Mouse (Mus musculus) kidney, adult 9 months (tissue): ENCODE data around the gene Tgfbr1.
"Not testable (repeated sequence)": the region's sequence is repeated elsewhere in the genome, so short reads cannot be mapped to it uniquely, and the experiment has no call there.

ENCODE experiments used
- DNase-seq: peaks from one replicate; pipeline ENCODE4 v3.0.0; 2022

Tgfbr1 gene

DNA sequence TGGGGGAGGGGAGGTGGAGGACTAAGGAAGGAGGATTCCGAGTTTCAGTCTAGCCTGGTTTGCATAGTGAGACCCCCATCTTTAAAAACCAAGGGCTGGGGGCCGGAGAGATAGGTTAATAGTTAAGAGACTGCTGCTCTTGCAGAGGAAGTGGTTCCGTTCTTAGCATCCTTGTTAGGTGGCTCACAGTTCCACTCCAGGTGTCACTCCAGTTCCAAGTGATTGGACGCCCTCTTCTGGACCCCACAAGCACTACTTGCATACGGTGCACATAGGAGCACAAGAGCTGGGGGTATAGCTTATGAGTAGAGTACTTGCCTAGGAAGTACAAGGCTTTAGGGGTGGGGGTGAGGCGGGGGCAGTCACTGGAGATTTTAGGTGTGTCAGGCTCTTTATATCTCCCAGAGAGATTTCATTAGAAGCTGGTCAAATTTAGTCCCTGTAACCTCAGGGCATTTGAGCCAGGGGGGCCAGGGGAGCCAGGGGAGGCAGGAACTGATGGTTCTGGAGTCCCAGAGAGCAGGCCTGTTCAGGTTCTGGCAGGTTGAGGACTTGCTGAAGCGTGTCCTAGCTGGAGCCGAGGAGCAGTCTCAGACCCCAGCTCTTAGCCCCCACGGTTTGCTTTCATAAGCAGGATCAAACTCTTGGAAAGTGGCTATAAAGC is 1.5 kb upstream of the Tgfbr1 start:
- DNase-seq: peak; percentile 62

DNA sequence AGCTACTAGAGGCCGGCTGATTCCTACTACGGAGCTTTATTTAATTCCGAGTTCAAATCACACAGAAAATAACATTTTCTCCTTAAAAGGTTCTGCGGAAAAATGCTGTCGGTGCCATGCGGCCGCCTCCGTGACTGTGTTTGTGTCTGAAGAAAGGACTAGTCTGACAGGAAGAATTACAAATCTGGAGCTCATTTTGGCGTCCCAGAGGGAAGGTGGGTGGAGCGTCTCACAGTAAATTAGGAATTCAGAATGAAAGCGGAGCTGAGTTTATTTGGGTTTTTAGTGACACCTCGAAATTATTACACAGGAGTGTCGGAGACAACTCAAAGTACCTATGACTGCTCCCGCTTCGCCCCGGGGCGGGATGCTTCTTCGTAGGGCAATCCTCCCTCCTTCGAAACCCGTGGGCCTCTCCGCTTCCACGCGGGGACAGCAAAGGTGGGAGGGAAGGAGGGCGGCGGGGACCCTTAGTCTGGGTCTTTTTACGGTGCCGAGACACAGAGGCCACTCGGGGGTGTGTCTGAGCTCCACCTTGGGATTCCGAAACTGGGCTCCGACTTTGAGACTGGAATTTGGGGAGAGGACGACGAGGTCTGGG is 861 bp upstream of the Tgfbr1 start:
- DNase-seq: peak; percentile 63

DNA sequence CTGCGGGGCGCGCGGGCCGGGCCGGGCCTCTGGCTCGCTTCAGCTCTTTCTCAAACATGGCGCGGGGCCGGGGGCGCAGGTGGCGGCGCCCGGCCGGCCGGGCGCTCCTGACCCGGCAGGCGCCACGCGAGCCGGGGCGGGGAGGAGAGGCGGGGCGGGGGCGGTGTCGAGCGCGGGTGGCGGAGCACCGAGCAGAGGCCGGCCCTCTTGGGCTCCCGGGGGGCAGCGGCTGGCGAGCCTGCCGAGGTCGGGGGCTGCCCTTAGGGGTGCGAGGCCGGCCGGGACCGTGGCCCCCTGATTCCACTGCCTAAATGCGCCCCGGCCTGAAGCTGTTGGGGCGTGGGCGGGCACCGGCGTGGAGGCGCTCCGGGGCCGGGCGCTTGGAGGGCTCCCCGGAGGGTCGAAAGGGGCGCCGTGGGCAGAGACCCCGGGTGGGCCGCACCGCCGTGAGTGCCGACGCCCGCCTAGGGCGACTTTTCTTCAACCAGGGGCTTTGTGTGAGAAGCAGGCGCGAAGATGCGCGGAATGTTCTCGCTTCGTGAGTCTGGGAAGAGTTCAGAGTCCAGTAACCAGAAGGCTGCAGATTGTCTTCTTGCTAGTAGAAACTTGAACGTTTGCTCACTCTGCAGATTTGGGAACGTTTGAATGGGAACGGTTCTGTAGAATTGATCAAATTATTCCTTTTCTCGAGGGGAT is 542 bp downstream of the Tgfbr1 start:
- DNase-seq: peak; percentile 73

DNA sequence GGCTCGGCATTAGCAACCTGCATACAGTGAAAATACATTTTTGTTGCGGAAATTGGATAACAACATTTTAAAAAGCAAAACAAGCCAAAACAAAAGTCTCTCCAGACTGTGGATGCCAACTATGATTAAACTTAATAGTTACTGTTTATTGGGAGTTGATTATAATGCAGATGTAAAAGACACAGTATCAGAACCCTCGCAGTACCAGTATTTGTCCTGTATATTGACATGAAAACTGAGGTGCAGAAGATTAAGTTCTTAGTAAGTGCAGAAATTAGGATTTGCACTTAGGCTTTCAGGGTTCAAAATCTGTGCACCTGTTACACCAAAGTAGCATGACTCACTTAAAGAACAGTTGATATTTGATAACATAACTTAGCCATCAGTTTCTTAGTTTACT is 1.3 kb downstream of the Tgfbr1 start:
- no peak for DNase-seq

DNA sequence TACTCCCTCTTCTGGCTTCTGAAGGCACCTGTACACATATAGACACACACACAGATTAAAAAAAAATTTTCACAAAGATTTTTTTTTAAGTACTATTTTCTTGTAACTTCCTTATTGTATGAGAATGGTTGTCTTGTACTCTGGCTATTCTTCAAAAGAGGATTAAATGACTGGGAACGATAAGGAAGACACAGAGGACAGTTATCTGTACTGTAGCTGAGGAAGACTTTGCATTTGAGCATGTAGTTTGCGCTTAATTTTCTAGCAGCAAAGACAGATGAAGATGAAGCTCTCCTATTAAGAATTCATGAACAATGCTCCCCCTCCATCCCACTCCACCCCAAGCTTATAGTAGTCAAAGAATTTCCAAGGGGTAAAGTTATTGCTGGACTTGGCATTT is 9.6 kb downstream of the Tgfbr1 start:
- DNase-seq: no peak

DNA sequence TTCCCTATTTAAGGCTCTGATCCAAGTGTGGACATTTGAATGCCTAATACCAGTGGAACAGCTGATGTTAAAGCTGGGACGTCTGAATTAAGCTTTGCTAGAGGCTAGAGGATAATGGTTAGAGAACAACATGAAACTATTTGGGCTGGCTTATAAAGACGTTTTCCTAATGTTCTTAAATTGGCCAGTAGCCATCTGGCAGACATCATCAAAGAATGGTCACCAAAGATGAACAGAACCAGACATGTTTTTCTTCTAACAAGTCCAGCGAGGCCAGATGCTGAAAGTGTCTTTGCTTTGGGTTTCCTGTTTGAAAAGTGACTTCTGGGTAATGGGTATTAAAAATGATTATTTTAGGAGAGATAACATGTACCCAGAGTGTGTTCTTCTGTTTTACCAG is 10.1 kb downstream of the Tgfbr1 start:
- DNase-seq: peak; percentile 28

DNA sequence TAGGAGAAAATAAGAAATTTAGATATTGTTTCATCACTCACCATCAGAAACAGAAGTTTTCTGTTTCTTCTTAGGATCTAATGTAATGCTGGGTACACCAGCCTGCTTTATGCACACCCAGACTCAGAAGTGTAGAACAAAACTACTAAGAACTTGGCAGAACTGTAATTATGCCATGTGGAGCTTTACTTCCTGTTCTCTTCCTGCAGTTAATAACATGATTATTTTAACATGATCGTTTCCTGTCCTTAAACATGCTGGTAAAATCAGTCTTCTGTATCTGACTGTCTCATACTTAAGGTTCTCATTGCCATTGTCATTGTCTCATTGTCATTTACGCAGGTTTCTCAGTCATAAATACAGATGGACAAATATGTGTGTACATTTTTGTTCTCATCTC is 15.7 kb downstream of the Tgfbr1 start:
- DNase-seq: no peak

DNA sequence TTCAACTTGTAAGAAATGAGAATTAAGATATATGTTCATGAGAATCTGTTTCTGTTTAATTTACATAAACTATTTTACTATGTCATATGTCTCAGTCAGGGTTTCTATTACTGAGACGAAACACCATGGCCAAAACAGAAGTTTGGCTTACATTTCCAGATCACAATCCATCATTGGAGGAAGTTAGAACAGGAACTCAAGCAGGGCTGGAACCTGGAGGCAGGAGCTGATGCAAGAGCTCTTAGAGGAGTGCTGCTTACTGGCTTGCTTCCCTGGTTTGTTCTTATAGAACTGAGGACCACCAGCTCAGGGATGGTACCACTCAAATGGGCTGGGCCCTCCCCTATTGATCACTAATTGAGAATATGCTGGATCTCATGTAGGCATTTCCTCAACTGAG is 25.7 kb downstream of the Tgfbr1 start:
- no peak for DNase-seq

DNA sequence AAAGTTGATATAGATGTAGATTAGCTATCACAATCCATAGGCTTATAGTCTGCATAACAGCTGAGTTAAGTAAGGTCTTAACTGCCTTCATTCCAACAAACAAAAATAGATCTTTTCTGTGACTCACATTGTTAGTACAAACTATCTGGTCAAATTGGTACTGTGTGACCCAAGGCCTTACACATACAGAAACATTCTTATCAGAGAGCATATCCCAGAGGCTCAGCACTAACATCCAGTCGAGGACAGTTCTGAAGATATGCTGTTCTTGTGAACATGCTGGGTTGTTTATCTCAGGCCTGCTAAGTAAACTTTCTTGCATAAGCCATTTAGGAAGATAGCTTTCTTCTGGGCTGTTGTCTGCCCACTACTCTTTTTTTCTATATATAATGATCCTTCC is 29.4 kb downstream of the Tgfbr1 start:
- no peak for DNase-seq

DNA sequence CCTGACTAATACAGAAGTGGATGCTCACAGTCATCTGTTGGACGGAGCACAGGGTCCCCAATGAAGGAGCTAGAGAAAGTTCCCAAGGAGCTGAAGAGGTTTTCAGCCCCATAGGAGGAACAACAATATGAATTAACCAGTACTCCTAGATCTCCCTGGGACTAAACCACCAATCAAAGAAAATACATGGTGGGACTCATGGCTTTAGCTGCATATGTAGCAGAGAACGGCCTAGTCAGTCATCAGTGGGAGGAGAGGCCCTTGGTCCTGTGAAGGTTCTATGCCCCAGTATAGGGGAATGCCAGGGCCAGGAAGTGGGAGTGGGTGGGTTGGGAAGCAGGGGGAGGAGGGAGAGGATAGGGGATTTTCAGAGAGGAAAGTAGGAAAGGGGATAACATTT is 38.9 kb downstream of the Tgfbr1 start:
- not testable (repeated sequence) for DNase-seq

DNA sequence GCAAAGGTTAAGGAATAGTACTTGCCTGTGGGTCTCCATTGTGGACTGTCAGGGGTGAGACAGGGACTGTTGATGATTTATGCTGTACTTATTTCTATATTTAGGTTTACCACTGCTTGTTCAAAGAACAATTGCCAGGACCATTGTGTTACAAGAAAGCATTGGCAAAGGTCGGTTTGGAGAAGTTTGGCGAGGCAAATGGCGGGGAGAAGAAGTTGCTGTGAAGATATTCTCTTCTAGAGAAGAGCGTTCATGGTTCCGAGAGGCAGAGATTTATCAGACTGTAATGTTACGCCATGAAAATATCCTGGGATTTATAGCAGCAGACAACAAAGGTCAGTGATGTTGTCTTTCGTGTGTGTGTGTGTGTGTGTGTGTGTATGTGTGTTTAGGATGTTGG is 43.2 kb downstream of the Tgfbr1 start:
- DNase-seq: no peak

DNA sequence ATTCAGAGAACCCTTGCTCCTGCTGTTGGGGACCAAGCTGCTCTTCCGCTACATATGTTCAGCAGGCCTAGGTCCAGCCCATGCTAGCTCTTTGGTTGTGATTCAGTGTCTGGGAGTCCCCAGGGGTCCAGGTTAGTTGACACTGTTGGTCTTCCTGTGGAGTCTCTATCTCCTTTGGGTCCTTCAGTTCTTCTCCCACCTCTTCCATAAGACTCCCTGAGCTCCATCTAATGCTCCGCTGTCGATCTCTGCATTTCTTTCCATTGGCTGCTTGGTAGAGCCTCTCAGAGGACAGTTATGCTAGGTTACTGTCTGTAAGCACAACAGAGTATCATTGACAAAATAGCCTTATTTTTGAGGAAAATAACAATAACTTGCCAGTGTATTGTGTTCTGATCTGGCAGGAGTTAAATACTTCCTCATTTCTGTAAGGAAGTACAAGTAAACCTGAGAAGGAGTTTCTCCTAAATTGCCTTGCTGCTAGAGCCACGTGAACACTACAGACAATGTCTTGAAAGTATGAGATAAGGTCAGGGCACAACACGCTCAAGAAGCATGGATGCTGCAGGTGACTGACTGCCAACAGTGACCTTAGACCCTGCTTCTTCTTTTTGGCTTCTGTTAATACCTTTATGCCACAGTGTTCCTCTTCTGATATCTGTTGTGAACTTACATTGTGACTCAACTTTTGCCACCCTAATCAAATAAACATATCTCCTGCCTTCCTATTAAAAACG is 45.1 kb downstream of the Tgfbr1 start:
- DNase-seq: no peak

DNA sequence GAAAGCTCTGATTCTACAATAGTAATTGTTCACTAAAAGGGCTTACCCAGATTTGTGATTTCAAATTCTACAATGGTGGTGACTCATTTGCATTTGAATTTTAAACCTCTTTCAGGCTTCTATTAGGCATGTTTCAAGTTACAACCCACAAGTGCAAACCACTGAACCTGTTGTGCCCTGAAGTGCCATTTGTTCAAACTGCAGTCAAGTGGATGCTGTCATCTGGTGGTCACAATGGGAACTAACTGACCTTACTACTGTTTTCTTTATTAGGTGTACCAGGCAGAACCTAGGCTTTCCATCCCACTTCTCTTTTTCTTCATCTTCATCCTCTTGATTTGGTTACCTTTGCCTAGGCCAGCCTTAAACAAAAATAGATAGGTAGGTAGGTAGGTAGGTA is 46.8 kb downstream of the Tgfbr1 start:
- DNase-seq: peak; percentile 71

DNA sequence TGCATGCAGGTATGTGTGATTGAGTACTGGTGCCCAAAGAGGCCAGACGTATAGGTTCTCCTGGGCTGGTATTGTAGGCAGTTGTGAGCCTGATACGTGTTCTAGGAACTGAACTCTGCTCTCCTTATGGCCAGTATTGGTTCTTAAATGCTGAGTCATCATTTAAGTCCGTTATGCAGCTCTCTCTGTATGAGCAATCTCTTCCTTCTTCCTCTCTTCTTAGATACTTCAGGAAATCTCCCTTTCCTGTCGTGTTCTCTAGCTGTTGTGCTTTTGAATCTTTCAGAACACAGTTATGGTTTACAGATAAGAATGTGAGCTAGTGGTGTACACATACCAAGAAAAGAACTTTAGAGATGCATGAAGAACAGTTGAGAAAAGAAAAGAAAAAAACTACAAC is 47.3 kb downstream of the Tgfbr1 start:
- DNase-seq: no peak

DNA sequence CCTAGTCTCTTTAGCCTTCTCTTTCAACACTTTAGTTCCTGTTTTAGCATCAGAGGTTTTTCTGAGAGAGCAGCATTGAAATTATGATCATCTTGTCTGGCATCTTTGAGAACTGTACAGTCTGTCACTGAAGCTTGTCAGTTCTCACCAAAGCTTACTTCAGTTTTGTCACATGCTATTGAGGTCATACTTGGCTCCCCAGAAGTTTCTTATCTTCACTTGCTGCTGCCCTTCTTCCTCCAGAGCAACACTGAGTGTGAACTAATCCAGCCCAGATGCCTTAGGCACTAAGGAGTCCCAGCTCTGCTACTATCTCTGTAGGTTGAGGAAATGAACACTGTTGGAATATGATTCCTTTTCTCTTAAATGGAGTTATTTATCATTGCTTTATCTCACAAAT is 49.2 kb downstream of the Tgfbr1 start:
- no peak for DNase-seq

DNA sequence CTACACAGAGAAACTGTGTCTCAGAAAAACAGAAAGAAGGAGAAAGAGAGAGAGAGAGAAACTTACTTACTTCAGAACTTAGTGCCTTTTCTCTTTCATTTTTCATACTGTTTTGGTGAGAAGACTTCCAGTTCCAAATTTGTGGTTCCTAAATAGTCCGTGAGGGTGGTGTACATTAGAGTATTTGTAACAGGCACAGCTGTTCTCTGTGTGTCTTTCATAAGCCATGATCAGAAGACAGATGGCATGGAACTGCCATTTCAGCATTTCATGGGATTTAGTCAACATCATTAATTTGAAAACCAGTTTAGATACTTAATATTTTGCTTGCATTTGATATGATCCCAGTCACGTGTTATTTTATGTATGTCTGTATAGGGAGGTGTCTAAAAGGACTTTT is 51.5 kb downstream of the Tgfbr1 start:
- no peak for DNase-seq

DNA sequence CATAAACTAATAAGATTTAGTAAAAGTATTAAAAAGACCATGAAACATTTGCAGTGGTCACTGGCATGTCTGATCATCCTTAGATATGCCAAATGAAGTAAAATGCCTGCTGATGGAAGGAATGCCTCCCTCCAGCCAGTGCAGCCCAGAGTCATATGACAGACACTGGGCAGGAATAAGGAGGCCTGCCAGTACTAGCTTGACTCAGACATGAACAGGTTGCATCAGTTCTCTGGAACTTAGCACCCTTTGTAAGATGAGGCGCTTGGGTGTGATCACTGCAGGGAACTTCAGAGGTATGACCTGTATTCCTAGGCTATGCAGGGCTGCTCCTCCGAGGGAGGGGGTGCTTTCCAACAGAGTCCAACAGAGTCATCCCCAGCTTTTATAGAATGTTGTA is 54.1 kb downstream of the Tgfbr1 start:
- DNase-seq: no peak

DNA sequence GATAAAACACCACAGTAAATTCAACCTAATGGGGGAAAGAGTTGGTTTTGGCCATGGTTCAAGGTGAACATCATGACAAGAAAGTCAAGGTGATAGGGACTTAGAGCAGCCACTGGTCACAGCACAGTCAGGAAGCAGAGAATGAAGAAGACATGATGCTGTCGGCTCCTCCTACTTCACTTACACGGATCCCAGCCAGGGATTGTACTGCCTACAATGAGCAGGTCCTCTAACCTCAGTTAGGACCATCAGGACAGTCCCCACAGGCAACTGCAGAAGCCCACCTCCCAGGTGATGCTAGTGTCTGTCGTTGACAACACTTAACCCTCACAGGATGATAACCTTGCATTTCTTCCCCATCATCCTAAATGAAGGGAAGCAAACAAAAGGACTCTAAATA is 64.8 kb downstream of the Tgfbr1 start:
- DNase-seq: no peak

DNA sequence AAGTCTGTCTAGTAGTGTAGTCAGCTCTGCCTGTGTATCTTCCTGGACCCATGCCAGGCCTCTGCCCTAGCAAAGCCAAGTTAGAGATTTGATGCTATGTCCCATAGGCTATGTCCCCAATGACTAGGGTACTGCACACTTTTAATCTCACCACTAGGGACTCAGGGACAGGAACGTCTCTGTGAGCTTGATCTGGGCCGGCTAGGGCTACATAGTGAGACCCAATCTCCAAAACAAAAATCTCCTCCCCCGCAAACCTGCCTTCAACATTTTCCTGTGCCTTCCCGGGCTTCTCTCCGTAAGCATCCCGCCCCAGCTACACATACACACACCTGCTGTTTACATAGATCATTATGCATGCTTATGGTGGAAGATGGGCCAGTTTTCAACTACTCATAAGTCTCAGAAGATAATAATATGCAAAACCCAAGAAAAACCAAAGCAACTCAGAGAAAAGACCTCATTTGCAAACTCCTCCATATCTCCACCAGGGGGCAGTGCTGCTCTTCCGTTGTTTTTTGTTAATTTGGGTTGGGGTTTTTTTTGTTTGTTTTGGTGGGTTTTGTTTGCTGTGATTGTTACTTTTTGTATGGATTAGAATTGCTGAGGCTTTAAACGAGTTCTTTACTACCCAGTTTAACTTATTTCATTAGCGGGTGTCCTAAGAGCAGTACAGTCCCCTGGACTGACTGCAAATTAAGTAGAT is 66.4 kb downstream of the Tgfbr1 start:
- peak; percentile 12 for DNase-seq

DNA sequence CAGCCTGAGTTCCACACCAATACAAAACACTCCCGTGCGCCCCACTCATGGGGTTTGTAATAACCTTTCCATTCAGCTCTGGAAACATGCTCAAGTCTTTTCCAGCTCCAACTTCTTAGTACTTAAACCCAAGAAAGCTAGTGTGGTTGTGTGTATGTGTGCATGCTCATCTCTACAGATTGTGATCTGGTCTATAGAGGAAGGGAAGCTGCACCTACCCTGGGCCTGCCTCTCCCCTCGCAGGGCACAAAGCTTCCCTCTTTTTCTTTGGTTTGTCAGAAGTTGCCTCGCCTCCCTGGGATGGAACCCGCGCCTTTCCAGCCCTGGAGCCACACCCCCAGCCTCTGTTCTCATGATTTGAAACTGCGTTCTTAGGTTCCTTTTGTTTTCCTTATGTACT is 67.2 kb downstream of the Tgfbr1 start:
- DNase-seq: no peak

DNA sequence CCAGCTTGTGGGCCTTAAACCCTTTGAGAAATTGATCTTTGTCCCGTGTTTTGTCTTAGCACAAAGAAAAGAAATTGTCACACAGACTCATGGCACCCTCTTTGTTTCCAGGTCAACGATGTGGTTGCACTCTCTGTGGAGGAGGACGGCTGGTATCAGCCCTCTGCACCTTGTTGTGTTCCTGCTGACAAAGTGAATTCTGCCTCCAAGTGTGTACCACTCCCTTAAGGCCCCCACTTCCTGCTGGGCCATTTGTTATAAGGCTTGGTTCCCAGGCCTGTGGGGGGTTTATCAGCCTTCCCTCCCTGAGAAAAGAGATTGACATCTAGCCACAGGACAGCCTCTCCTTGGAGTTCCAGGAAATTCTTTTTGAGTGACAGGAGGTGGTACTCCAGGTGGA is 69.2 kb downstream of the Tgfbr1 start:
- no peak for DNase-seq

DNA sequence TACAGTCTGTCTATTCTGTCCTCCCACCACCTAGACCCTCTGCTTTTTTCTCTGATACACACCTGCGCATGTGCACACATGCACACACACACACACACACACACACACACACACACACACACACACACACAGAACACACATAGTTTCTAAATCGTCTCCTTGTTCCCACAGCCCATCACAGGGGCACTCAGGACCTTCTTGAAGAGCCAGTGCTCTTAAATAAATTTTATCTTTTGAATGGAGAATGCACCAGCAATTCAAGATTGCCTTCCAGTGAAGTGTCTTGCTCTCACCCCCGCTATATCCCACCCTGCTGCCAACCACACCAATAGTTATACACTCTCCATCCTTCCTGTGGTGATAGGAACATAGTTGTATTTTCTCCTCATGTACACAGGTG is 69.9 kb downstream of the Tgfbr1 start:
- DNase-seq: no peak

DNA sequence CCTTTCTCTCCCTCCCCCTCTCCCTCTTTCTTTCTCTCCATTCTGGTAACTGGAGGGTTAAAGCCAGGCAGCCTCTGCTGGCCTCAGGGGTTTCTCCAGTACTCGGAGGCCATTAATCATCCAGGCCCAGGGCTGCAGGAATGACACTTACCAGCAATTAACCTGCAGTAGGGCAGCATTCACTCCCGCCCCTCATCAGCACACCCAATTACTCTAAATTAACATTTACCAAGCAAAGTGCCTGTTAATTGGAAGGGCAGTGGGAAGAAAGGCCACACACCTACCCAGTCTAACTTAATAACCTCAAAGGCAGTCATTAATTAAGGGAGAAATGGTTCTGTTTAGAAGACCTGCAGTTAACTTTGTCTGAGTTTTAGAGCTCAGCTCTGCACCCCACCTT is 71.4 kb downstream of the Tgfbr1 start:
- DNase-seq: no peak
